Mouse (Mus musculus): Measurements from ENCODE around the gene Slc25a19.

The Slc25a19 gene

DNA sequence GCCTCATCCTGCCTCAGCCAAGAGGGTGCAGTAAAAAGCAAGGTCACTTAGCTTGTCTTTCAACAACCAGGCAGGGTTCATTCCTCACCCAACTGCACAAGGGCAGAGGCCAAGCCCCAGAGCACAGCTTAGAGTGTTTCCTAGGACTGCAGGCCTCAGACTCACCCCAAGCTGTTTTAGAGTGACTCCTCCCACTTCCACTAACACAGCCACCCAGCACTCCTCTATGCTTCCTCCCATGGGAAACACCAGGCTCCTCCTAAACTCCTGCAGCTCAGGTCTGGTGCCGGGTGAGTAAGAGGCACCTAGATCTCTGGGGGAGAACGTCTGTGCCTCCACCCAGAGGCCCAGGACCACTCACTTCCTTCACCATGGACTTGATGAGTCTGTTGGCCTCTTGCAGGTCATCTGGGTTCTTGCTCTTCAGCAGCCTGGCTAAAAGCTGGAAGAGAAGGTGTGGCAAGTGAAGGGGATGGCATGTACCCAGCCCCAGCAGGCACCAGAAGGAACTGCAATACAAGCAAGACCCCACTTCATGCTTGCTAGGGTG, 37.5 kb downstream of the Slc25a19 start:
- DNase-seq = no peak

DNA sequence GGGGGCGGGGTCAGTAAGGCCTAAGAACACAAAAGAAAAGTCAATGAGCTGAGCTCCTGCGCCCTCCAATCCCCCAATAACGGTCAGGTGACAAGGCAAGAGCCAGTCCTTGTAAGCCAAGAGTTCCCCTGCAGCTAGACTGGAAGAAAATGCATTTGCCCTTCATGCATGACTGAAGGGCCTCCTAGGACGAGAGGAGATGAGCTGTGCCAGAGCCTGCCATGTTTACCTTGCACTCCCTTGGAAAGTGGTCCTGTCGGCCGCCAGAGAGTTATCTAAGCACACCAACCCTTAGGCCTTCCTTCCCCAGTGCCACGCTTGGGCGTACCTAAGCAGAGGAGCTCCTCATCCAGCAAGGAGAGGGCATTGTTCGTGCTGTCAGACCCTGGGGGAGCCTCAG, 40.1 kb downstream of the Slc25a19 start:
- DNase-seq = no peak

- no peak for DNase-seq
Measured at GRCm38 (mm10) chr11:115586403-115586802, 41.7 kb downstream of the Slc25a19 start.

- DNase-seq = no peak
Measured at GRCm38 (mm10) chr11:115585573-115586100, 42.5 kb downstream of the Slc25a19 start.

GRCm38 (mm10) chr11:115584376-115585073, 43.6 kb downstream of the Slc25a19 start:
- no peak for DNase-seq

DNA sequence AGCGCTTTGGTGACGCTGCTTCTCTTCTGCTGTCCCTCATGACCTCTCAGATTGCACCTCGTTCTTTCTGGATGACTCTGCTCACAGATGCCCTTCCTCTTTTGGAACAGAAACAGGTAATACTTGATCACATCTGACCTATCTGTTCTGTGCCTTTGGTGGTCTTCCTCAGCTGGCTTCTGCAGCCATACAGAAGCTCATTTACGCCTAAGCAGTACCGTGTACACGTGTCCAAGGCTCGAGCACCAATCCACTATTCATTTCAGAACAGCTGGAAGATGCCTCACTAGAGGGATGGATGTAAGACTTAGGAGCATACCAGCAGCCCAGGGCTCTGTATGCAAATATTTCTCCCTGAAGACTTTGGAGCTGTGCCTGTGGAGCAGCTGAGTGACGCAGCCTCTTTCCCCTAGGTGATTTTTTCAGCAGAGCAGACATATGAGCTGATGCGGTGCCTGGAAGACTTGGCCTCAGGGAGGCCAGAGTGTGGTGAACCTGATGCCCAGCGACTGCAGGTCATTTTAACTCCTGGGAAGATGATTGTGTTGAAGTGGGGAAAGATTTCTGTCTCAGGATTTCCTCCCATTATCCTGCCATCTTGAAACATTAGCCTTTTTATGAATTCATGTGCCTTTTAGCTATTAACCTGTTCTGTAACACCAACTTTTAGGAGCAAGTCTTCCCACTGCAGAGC, 45.0 kb downstream of the Slc25a19 start:
- DNase-seq = no peak

DNA sequence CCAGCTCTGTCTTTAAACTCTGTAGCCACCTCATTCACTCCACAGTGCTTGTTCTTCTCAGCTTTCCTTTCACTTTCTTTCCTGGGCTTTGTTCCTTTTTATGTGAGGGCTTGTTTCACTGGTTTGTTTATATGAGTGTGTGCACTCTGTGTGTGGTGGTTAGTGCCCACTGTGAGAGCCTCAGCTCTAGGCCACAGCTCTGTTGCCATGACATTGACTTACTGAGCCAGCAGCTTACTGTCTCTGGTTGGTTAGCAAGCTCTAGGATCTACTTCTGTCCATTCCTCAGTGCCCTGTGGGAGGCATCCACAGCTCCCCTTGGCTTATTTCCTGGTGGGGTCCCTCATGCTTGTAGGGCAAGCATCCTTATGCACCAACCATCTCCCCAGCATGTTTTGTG, 49.0 kb downstream of the Slc25a19 start:
- no peak for DNase-seq

DNA sequence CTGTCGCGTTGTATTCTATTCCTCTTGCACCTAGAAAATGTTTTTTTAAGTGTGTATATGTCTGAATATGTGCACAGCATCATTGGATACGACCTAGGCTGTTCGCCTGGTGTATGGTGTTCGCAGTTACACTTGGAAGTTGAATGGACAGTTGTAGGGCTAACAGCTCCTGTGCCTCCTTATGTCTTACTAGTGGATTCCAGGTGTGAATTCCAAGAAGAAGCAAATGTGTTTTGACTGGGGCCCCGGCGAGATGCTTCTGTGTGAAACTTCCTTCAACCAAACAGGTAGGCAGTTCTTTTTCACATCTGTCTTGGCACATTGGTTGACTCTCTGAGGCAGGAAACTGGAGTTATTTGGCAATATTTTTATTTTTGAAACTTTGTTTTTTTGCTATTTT, 63.1 kb downstream of the Slc25a19 start:
- DNase-seq = no peak
